Mouse (Mus musculus): Measurements from ENCODE around the gene Ctbs. TPM values are rescaled to one million over a fixed set of nuclear protein-coding genes. Genes with fewer than 3 reads are reported as not detected.
A peak's percentile ranks its signal among the peaks of the same experiment; 100 is the strongest.
"Not testable (repeated sequence)": the region's sequence is repeated elsewhere in the genome, so short reads cannot be mapped to it uniquely, and the experiment has no call there.

Ctbs gene
- polyA plus RNA-seq, 1 experiment: 2.4 TPM

DNA sequence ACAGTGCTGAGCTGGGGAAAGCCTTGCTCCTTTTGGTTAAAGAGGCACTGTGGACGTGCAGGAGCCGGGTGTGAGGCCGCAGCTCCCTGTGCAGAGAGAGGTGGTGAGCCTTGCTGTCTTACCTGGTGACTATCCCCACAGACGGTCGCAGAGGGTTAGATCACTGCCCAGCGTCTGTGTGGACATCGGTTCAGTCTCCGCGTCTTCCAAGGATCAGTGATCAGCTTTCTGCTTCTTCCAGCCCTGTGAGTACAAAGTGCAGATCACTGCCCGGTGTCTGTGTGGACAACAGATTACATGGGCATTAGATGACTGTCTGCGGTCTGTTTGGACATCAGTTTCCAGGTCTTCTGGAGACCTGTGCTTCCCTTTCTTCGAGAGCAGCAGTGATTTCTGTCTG, 35.0 kb upstream of the Ctbs start:
- no peak for DNase-seq (ENCODE audit: low read depth)
- TF ChIP-seq CTCF (IDR thresholded peaks at IDR 0.05; ENCODE audit: borderline replicate concordance, extremely low read depth, insufficient read depth, insufficient read length): no peak

DNA sequence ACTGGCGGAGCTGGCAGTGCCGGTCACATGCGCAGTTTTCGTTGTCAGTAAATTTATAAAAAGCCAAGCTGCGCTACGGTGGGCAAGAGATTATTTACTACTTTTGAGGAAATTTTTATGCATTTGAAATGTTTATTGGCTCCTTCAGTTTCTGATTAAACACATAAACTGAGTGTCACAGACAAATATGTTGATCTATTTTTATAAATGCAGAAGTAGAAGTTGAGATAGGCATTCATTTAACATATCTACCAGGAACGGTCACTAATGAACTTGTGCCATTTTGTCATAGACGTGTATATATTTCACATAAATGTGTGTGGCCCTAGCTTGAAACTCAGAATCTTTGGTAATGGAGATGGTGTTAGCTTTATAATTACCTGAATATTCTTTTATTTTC, 31.7 kb upstream of the Ctbs start:
- TF ChIP-seq CTCF (IDR thresholded peaks at IDR 0.05; ENCODE audit: borderline replicate concordance, extremely low read depth, insufficient read depth, insufficient read length) (no peak), POLR2A (IDR thresholded peaks at IDR 0.05; ENCODE audit: borderline replicate concordance, extremely low read depth, insufficient read depth, insufficient read length, poor library complexity, severe bottlenecking) (no peak)
- no peak for DNase-seq (ENCODE audit: low read depth)

DNA sequence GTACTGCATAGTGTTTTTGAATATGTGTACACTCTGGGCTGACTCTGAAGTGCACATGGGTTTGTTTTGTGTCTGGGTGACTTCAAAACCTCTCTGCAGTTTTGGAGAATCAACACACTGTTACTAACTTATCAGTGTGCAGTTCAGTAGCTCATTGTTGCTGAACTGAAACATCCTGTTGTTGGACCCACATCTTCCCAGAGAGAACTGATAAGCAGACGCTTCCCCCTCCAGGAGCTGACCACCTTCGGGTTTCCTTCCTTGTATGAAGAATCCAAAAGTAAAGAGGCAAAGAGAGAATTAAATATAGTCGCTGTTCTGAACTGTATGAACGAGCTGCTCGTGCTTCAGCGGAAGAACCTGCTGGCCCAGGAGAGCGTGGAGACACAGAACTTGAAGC, 30.7 kb upstream of the Ctbs start:
- DNase-seq (ENCODE audit: low read depth): no peak
- no peak for TF ChIP-seq CTCF (IDR thresholded peaks at IDR 0.05; ENCODE audit: borderline replicate concordance, extremely low read depth, insufficient read depth, insufficient read length)
- TF ChIP-seq POLR2A (IDR thresholded peaks at IDR 0.05; ENCODE audit: borderline replicate concordance, extremely low read depth, insufficient read depth, insufficient read length, poor library complexity, severe bottlenecking): no peak

DNA sequence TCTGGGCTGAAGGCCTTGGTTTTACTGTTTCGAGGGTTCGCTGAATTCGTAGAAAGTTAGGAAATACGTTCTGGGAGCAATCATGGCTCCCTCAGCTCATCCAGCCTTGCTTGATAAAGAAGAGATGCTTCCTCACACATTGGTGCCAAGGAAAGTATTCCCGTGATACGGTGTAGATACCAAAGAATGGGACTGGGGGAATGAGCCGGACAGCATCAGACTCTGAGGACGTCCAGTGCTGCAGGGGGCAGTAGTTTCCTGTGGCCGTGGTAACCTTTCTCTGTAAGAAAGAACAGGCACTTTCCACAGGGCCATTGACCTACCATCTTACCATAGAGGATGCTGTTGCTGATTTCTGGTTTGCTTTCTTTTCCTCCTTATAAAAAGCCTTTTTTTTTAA, 30.1 kb upstream of the Ctbs start:
- TF ChIP-seq CTCF (IDR thresholded peaks at IDR 0.05; ENCODE audit: borderline replicate concordance, extremely low read depth, insufficient read depth, insufficient read length) (no peak), POLR2A (IDR thresholded peaks at IDR 0.05; ENCODE audit: borderline replicate concordance, extremely low read depth, insufficient read depth, insufficient read length, poor library complexity, severe bottlenecking) (no peak)
- no peak for DNase-seq (ENCODE audit: low read depth)

DNA sequence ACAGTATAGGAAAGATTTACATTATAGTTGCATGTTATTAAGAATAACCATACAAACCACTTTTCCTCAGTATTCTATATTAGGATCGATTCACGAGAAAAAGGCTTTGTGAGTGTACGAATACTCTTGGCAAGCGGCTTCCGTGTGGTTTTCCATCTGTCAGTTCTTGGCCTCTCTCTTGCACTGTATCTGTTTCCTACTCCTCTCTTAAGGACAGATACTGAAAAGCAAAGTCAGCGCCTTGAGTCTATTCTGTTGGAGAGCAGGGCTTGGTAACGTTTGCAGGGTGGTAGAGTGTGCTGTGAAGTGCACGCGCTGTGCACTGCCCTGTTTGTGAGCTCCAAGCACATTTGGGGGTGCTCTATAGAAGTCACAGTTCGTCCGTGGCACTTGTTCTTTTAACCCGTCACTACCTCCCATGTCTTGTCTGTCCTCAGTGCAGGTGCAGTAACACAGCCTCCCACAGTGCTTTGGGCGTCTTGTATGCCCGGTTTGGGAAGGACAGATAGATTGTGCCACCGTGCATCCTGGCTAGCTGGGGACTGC, 29.5 kb upstream of the Ctbs start:
- DNase-seq (ENCODE audit: low read depth): peak; percentile 39
- TF ChIP-seq POLR2A (IDR thresholded peaks at IDR 0.05; ENCODE audit: borderline replicate concordance, extremely low read depth, insufficient read depth, insufficient read length, poor library complexity, severe bottlenecking) (no peak), CTCF (IDR thresholded peaks at IDR 0.05; ENCODE audit: borderline replicate concordance, extremely low read depth, insufficient read depth, insufficient read length) (no peak)

DNA sequence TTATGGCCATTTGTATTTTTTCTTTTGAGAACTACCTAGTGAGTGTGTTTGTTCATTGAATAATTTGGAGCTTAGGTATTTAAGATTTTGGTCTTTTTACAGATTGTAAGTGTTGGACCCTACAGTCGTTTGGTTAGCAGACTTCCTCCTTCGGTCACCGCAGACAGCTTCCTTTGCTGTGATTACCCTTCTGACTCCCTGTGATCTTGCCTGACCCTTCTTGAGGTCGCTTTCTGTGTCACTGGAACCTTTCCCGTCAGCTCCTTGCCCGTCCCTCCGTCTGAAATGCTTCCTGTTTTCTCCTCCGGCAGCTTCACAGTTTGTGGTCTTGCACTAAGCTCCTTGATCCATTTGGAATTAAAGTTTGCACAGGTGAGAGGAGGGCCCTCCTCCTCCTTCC, 27.8 kb upstream of the Ctbs start:
- TF ChIP-seq CTCF (IDR thresholded peaks at IDR 0.05; ENCODE audit: borderline replicate concordance, extremely low read depth, insufficient read depth, insufficient read length): no peak
- no peak for TF ChIP-seq POLR2A (IDR thresholded peaks at IDR 0.05; ENCODE audit: borderline replicate concordance, extremely low read depth, insufficient read depth, insufficient read length, poor library complexity, severe bottlenecking)
- no peak for DNase-seq (ENCODE audit: low read depth)

DNA sequence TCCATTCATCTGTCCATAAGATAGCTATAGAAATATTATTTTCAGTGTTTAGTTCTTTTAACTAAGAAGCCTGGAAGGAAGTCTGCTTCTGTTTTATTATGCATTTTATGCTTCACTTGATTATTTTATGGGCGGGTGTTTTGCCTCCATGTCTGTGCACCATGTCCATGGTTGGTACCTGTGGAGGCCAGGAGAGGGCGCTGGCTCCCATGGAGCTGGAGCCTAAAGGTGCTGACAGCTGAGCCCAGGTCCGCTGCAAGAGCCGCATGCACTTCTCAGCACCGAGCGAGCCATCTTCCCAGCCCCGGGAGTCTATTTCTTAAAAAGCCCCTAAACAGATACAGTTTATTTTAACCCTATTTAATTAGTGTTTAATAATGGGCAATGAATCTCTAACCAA, 25.9 kb upstream of the Ctbs start:
- TF ChIP-seq CTCF (IDR thresholded peaks at IDR 0.05; ENCODE audit: borderline replicate concordance, extremely low read depth, insufficient read depth, insufficient read length) (peak; percentile 20; the same call in 1 of the 2 replicates), POLR2A (IDR thresholded peaks at IDR 0.05; ENCODE audit: borderline replicate concordance, extremely low read depth, insufficient read depth, insufficient read length, poor library complexity, severe bottlenecking) (no peak)
- DNase-seq (ENCODE audit: low read depth): no peak

DNA sequence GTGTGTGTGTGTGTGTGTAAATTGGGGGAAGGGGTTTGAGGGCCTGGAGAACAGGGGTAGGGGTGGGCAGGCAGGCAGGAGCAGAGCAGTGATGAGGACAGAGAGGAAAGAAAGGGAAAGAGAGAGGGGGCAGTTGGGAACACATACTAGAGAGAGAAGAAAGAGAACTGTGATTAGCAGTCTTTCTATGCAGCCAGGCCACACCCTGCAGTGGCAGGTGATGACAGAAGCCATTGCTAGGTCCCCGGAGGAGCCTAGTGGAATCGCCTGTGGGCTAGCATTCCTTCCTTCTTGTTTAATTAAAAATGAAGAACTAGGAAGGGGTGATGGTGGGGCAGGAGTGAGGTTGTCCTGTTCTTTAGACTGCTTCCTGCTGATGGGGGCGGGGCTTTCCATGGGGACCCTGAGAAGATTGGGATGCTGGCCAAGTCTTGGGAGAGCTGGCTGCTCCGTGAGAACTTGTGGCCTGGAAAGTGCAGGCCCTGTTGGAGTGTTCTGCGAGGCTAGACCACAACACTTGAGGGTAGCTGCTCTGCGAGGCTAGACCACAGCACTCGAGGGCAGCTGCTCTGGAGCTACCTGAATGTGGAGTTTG, 25.2 kb upstream of the Ctbs start:
- peak; percentile 73 for DNase-seq (ENCODE audit: low read depth)
- TF ChIP-seq CTCF (IDR thresholded peaks at IDR 0.05; ENCODE audit: borderline replicate concordance, extremely low read depth, insufficient read depth, insufficient read length): no peak
- TF ChIP-seq POLR2A (IDR thresholded peaks at IDR 0.05; ENCODE audit: borderline replicate concordance, extremely low read depth, insufficient read depth, insufficient read length, poor library complexity, severe bottlenecking): no peak

DNA sequence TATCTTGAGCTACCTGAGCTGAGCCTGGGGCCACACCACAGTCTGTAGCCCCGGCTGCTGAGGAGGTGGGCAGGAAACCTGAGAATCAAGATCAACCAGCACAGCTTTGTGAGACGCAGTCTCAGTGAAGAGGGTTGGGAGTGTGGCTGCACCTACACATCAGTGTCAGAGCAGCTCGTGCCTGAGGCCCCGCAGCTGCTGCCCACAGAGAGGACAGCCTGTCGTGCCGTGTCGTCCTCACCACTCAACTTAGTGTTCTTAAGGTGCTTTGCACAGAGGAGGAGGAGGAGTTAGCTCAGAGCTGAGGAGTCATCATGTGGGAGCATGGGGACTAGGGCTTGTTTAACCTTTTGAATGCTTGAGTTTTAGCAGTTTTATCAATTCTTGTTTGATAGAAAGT, 23.7 kb upstream of the Ctbs start:
- DNase-seq (ENCODE audit: low read depth): no peak

DNA sequence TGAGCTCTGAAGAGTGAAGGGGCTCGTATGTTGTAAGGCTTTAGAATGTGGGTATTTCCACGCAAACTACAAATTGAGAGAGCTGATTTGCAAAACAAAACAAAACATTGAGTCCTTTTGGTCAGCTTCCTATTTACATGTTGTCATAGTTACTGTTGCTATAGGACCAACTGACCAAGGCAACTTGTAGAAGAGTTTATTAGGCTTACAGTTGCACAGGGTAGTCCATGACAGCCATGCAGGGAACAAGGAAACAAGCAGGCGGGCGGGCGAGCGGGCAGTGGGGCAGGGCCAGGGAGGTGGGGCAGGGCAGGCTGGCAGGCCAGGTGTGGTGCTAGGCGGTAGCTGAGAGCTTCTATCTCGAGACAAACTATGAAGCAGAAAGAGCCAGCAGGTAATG, 23.1 kb upstream of the Ctbs start:
- peak; percentile 63 for DNase-seq (ENCODE audit: low read depth)

More for the DNA sequence above, 23.7 kb upstream of the Ctbs start:
- TF ChIP-seq CTCF (IDR thresholded peaks at IDR 0.05; ENCODE audit: borderline replicate concordance, extremely low read depth, insufficient read depth, insufficient read length): no peak
- TF ChIP-seq POLR2A (IDR thresholded peaks at IDR 0.05; ENCODE audit: borderline replicate concordance, extremely low read depth, insufficient read depth, insufficient read length, poor library complexity, severe bottlenecking): no peak

DNA sequence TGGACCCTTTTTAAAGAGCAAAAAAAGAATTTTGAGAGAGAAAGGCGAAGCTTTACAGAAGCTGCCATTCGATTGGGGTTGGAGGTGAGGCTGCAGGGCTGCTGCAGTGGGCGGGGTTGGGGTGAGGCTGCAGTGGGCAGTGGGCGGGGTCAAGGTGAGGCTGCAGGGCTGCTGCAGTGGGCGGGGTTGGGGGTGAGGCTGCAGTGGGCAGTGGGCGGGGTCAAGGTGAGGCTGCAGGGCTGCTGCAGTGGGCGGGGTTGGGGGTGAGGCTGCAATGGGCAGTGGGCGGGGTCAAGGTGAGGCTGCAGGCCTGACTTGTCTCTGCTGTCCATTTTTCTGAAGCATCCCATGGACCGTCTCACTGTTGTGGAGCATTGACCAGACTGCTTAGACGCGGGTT, 16.5 kb upstream of the Ctbs start:
- not testable (repeated sequence) for DNase-seq (ENCODE audit: low read depth)

More for the DNA sequence above, 23.1 kb upstream of the Ctbs start:
- TF ChIP-seq POLR2A (IDR thresholded peaks at IDR 0.05; ENCODE audit: borderline replicate concordance, extremely low read depth, insufficient read depth, insufficient read length, poor library complexity, severe bottlenecking) (no peak), CTCF (IDR thresholded peaks at IDR 0.05; ENCODE audit: borderline replicate concordance, extremely low read depth, insufficient read depth, insufficient read length) (no peak)

DNA sequence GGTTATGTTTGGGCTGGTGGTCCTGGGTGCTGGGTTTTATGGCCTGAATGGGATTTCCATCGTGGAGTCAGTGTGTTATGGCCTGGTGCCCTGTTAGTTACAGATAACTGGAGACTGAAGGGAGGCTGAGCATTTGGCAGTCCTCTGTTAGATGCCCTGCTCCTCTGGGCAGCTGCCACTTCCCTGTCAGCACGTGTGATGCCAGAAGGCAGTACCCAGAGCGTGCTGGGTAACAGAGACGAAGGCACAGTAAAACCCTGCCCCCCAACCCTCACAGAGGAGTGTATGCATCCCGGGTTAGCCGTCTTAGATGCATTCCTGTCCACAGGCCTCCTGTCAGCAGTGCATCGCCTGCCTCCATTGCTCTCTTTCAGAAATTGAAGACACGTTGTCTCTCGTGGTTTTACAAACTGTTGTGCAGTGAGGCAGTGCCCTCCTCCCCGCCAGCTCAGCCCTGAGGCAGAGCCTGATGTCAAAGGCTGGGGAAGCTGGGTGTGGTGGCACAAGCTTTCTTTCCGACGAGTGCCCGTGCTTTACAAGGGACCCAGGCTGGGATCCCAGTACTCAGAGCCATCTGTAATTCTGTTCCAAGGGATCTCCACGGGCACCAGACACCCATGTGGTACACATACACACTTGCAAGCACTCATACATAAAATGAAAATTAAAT, 15.8 kb upstream of the Ctbs start:
- DNase-seq (ENCODE audit: low read depth): no peak
- TF ChIP-seq CTCF (IDR thresholded peaks at IDR 0.05; ENCODE audit: borderline replicate concordance, extremely low read depth, insufficient read depth, insufficient read length): no peak
- no peak for TF ChIP-seq POLR2A (IDR thresholded peaks at IDR 0.05; ENCODE audit: borderline replicate concordance, extremely low read depth, insufficient read depth, insufficient read length, poor library complexity, severe bottlenecking)
